Mouse (Mus musculus): ENCODE results near the gene Fbxo2. TPM values are rescaled to one million over a fixed set of nuclear protein-coding genes. Genes with fewer than 3 reads are reported as not detected.
"Not testable (repeated sequence)": the region's sequence is repeated elsewhere in the genome, so short reads cannot be mapped to it uniquely, and the experiment has no call there.

Fbxo2 gene
- polyA plus RNA-seq (2014; fragmentation: Nextera tagmentation; extraction: Ambion mirVana), result 5.4 and 7.9 TPM in 2 replicates

DNA sequence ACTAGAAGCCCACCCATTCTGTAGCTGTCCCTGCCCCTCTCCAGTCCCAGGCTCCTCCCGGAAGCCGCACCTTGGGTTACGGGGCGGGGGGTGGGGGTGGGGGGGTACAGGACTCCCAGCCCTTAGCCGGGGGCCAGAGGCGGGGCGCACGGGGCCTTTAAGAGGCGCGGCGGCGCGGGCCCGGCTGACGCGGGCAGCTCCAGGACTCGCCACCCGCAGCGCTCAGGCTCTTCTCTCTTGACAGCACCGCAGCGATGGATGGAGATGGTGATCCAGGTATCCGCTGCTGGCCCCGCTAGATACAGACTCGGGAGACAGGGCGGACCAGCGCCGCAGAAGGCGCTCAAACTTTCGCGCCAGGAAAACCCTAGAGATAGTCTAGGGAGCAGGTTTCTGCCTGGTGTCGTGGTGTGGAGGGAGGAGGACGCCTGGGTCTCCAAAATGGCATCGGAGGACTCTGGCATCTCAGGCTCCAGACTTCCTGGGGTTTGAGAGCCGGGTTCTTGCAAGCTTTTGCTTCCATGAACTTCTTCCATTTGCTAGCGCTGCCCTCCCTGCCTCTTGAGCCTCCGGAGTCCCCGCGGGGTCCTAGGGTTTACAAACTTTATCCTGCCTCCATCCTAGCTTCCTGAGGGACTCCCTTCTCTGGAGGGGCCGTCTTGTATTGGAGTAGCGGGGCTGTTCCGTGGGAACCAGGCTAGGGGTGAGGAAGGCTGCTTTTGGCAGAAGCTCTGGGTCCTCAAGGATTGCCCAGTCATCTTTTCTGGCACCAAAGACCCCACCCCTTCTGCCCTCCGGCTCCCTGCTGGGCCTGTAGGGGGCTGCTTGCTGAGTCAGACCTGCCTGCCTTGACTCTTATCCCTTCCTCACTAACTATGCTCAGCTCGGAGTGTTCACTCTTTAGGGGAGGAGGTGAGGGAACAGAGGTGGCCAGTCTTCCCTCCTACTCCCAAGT lies at the start of gene Fbxo2, which contains the start of gene Fbxo44:
Gene Fbxo2, plus strand, starts transcription at position 186 of the 955 bp plus-strand sequence.
Gene Fbxo44, minus strand, starts transcription at position 47 of the 955 bp plus-strand sequence.
- Histone ChIP-seq H3K27me3 (replicated peaks; ENCODE audit: control insufficient read depth, insufficient read depth, low read length) (peaks cover 55% of the 10 kb centered on the region), H3K9me3 (ENCODE audit: control insufficient read depth, low read length) (no peaks in the 10 kb centered on the region), H3K4me2 (ENCODE audit: low read depth, low read length) (peak within 1 kb of the TSS; percentile 99), H3K27ac (replicated peaks; ENCODE audit: low read depth, low read length) (no peak within 1 kb of the TSS; the same call in 1 of the 2 replicates), H3K9ac (ENCODE audit: low read depth, low read length) (peak within 1 kb of the TSS; percentile 75), H3K4me1 (ENCODE audit: control insufficient read depth, insufficient read depth, low read length) (peaks cover 6% of the 10 kb centered on the region; the same call in 1 of the 2 replicates), H3K36me3 (ENCODE audit: control insufficient read depth, insufficient read depth, low read length) (0 out of 2 replicates have a peak, but pooled peaks cover 2% of the 10 kb centered on the region), H3K4me3 (ENCODE audit: low read depth, low read length) (peak within 1 kb of the TSS; percentile 66)
- WGBS, result under 1% methylated on average over 39 of the region's 43 CpGs
- ATAC-seq (ENCODE audit: low read depth) (peak; percentile 70), DNase-seq (ENCODE audit: low spot score) (no peak)

DNA sequence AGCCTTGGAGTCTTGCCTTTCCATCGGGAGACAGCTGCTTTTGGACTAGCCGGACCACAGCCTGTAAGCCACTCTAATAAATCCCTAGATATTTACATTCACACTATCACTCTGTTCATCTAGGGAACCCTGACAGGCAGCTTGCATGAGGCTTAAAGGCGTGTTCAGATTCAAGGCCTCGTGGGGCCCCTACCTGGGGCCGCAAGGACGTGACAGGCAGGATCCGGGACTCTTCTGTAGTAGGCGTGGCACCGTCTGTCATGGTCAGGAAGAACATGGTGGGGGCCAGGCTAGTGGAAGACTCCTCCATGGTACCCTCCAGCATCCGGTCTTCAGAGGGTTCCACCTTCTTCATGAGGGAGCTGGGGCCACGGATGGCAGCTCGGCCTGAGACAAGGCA lies 47.9 kb upstream of the Fbxo2 start:
- WGBS, result 71% methylated on average over 12 of the region's 12 CpGs
- H3K9me3 ChIP-seq (ENCODE audit: control insufficient read depth, low read length), result no peaks in the 10 kb centered on the region

DNA sequence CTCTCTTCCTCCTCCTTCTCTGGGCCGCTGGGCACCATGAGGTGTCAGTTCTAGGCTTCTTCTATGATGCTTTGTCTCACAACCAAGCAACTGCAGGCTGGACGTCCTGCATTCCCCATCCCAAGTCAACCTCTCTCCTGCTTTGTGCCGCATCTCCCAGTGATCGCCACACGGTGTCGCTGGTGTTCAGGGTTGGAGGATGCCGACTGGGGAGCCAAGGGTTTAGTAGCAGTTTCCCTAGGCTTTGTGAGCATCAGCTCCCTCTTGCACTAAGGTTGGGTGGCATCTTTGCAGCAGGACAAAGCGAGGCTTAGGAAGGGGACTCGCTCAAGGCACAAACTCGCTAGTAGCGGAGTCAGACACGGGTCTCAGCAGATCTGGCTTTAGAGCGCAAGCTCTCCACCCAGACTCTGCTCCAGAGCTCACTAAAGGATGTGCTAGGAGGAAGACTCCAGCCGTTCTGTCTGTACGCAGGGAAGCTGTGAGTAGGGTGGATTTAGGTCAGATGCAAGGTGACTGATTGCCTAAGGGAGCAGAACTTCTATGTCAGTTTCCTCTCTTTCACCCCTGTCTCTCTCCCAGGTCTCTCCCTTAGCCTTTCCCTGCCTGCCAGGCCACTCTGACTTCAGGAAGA lies 45.5 kb upstream of the Fbxo2 start:
- WGBS, result 3% methylated on average over 15 of the region's 15 CpGs
- Histone ChIP-seq H3K4me2 (ENCODE audit: low read depth, low read length) (peak overlapping the region; percentile 26; the same call in 1 of the 2 replicates), H3K9ac (ENCODE audit: low read depth, low read length) (peak overlapping the region; percentile 43), H3K4me1 (ENCODE audit: control insufficient read depth, insufficient read depth, low read length) (no peaks in the 10 kb centered on the region), H3K4me3 (ENCODE audit: low read depth, low read length) (no peak overlapping the region), H3K36me3 (ENCODE audit: control insufficient read depth, insufficient read depth, low read length) (no peaks in the 10 kb centered on the region), H3K27ac (replicated peaks; ENCODE audit: low read depth, low read length) (no peak overlapping the region), H3K27me3 (replicated peaks; ENCODE audit: control insufficient read depth, insufficient read depth, low read length) (no peaks in the 10 kb centered on the region), H3K9me3 (ENCODE audit: control insufficient read depth, low read length) (no peaks in the 10 kb centered on the region)
- ATAC-seq (ENCODE audit: low read depth) (peak; percentile 86), DNase-seq (ENCODE audit: low spot score) (peak; percentile 81)

More for the DNA sequence above, 47.9 kb upstream of the Fbxo2 start:
- H3K4me1 ChIP-seq (ENCODE audit: control insufficient read depth, insufficient read depth, low read length), result no peaks in the 10 kb centered on the region
- DNase-seq (ENCODE audit: low spot score) (no peak), ATAC-seq (ENCODE audit: low read depth) (no peak)
- H3K9ac ChIP-seq (ENCODE audit: low read depth, low read length), result no peak overlapping the region
- no peak overlapping the region for H3K4me3 ChIP-seq (ENCODE audit: low read depth, low read length)
- no peaks in the 10 kb centered on the region for H3K36me3 ChIP-seq (ENCODE audit: control insufficient read depth, insufficient read depth, low read length)
- no peak overlapping the region for H3K27ac ChIP-seq (replicated peaks; ENCODE audit: low read depth, low read length)
- H3K4me2 ChIP-seq (ENCODE audit: low read depth, low read length), result no peak overlapping the region
- H3K27me3 ChIP-seq (replicated peaks; ENCODE audit: control insufficient read depth, insufficient read depth, low read length), result no peaks in the 10 kb centered on the region

DNA sequence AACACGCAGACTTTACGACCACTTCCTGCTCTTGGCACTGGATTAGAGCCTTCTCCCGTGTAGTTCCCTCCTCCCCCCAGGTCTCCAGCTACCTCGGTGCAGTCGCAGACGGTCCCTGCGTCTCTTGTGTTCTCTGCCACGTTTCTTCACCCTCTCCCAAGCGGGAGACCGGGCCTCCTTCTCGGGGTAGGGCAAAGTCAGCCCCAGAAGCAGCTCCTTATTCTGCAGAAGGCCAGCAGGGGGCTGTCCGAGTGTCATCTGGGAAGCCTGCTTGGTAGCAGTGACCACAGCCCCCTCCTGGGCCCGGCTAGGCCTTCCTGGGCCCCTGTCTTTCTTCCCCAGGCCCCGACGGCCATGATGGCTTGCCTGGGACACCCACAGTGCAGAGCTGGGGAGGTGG lies 45.0 kb upstream of the Fbxo2 start:
- Histone ChIP-seq H3K27ac (replicated peaks; ENCODE audit: low read depth, low read length) (no peak overlapping the region), H3K4me3 (ENCODE audit: low read depth, low read length) (no peak overlapping the region), H3K27me3 (replicated peaks; ENCODE audit: control insufficient read depth, insufficient read depth, low read length) (no peaks in the 10 kb centered on the region), H3K9me3 (ENCODE audit: control insufficient read depth, low read length) (no peaks in the 10 kb centered on the region), H3K9ac (ENCODE audit: low read depth, low read length) (peak overlapping the region; percentile 43), H3K36me3 (ENCODE audit: control insufficient read depth, insufficient read depth, low read length) (no peaks in the 10 kb centered on the region), H3K4me2 (ENCODE audit: low read depth, low read length) (peak overlapping the region; percentile 20; the same call in 1 of the 2 replicates), H3K4me1 (ENCODE audit: control insufficient read depth, insufficient read depth, low read length) (no peaks in the 10 kb centered on the region)
- 6% methylated on average over 15 of the region's 15 CpGs for WGBS
- DNase-seq (ENCODE audit: low spot score) (peak; percentile 43), ATAC-seq (ENCODE audit: low read depth) (peak; percentile 38; the same call in 1 of the 2 replicates)

DNA sequence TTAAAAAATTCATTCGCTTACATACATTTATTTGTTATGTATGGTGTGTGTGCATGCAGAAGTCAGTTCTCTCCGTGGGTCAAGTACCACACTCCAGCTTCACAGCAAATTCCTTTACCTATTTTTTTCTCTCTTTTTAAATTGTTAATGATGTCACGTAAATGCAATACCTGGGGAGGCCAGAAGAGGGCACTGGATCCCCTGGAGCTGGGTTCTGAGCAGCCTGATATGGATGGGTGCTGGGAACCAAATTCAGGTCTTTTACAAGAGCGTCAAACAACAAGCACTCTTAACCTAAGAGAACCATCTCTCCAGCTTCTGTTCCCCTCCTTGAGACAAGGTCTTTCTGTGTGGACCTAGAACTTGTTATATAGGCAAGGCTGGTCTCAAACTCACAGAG lies 43.8 kb upstream of the Fbxo2 start:
- ATAC-seq (ENCODE audit: low read depth), result no peak
- no peak for DNase-seq (ENCODE audit: low spot score)
- no peaks in the 10 kb centered on the region for H3K4me1 ChIP-seq (ENCODE audit: control insufficient read depth, insufficient read depth, low read length)
- no peak overlapping the region for H3K27ac ChIP-seq (replicated peaks; ENCODE audit: low read depth, low read length)
- 73% methylated on average over 4 of the region's 4 CpGs for WGBS
- H3K36me3 ChIP-seq (ENCODE audit: control insufficient read depth, insufficient read depth, low read length), result no peaks in the 10 kb centered on the region
- no peaks in the 10 kb centered on the region for H3K9me3 ChIP-seq (ENCODE audit: control insufficient read depth, low read length)
- H3K4me2 ChIP-seq (ENCODE audit: low read depth, low read length), result no peak overlapping the region
- H3K4me3 ChIP-seq (ENCODE audit: low read depth, low read length), result no peak overlapping the region
- no peak overlapping the region for H3K9ac ChIP-seq (ENCODE audit: low read depth, low read length)
- H3K27me3 ChIP-seq (replicated peaks; ENCODE audit: control insufficient read depth, insufficient read depth, low read length), result no peaks in the 10 kb centered on the region

DNA sequence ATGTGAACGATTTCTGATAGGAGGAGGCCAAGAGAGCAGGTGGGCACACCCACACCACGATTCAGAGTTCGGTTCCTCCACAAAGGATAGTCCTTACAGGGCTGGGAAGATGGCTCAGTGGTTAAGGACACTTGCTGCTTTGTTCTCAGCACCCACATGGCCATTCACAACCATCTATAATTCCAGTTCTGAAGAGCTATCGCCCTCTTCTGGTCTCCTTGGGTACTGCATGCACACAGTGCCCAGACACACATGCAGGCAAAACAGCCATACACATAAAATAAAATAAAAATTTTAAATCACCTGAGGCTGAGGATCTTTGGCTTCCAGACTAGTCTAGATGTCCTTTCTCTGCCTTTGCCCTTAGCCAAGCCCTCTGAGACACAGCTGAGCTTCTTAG lies 43.0 kb upstream of the Fbxo2 start:
- Histone ChIP-seq H3K9me3 (ENCODE audit: control insufficient read depth, low read length) (no peaks in the 10 kb centered on the region), H3K36me3 (ENCODE audit: control insufficient read depth, insufficient read depth, low read length) (no peaks in the 10 kb centered on the region), H3K4me3 (ENCODE audit: low read depth, low read length) (no peak overlapping the region), H3K27me3 (replicated peaks; ENCODE audit: control insufficient read depth, insufficient read depth, low read length) (no peaks in the 10 kb centered on the region), H3K9ac (ENCODE audit: low read depth, low read length) (no peak overlapping the region), H3K4me2 (ENCODE audit: low read depth, low read length) (no peak overlapping the region), H3K27ac (replicated peaks; ENCODE audit: low read depth, low read length) (no peak overlapping the region), H3K4me1 (ENCODE audit: control insufficient read depth, insufficient read depth, low read length) (no peaks in the 10 kb centered on the region)
- DNase-seq (ENCODE audit: low spot score) (no peak), ATAC-seq (ENCODE audit: low read depth) (no peak)
- WGBS, result 73% methylated on average over 4 of the region's 4 CpGs

DNA sequence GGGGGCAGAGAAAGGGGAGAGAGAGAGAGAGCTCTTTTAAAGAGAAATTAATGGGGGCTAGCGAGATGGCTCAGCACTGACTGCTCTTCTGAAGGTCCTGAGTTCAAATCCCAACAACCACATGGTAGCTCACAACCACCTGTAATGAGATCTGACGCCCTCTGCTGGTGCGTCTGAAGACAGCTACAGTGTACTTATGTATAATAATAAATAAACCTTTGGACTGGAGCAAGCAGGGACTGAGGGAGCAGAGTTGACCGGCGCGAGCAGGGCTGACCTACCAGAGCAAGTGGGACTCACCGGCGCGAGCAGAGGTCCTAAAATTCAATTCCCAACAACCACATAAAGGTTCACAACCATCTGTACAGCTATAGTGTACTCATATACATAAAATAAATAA lies 40.8 kb upstream of the Fbxo2 start:
- H3K9me3 ChIP-seq (ENCODE audit: control insufficient read depth, low read length); DNase-seq (ENCODE audit: low spot score); H3K4me1 ChIP-seq (ENCODE audit: control insufficient read depth, insufficient read depth, low read length); H3K36me3 ChIP-seq (ENCODE audit: control insufficient read depth, insufficient read depth, low read length); H3K9ac ChIP-seq (ENCODE audit: low read depth, low read length); H3K4me2 ChIP-seq (ENCODE audit: low read depth, low read length); H3K27ac ChIP-seq (replicated peaks; ENCODE audit: low read depth, low read length); H3K4me3 ChIP-seq (ENCODE audit: low read depth, low read length); H3K27me3 ChIP-seq (replicated peaks; ENCODE audit: control insufficient read depth, insufficient read depth, low read length); ATAC-seq (ENCODE audit: low read depth): not testable (repeated sequence)
- WGBS, result 89% methylated on average over 9 of the region's 9 CpGs

DNA sequence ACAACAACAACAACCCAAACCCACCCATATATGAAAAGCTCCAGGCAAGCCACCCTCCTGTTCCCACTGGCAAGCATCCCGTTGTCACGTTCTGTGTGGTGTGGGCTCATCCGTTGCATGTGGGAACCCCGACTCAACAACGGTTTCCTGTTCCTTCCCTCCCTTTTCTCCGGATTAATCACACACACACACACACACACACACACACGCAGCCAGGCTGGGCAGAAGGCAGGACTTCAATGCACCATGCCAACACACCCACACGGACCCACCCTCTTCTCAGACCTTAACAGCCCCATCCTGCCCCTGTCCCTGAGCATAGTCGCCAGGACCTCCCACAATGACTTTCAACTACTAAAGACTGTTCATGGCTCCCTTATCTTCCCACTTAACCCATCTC lies 39.9 kb upstream of the Fbxo2 start:
- DNase-seq (ENCODE audit: low spot score), result no peak
- no peak overlapping the region for H3K9ac ChIP-seq (ENCODE audit: low read depth, low read length)
- no peak overlapping the region for H3K4me2 ChIP-seq (ENCODE audit: low read depth, low read length)

More for the DNA sequence above, 39.9 kb upstream of the Fbxo2 start:
- no peak for ATAC-seq (ENCODE audit: low read depth)
- Histone ChIP-seq H3K9me3 (ENCODE audit: control insufficient read depth, low read length) (no peaks in the 10 kb centered on the region), H3K36me3 (ENCODE audit: control insufficient read depth, insufficient read depth, low read length) (no peaks in the 10 kb centered on the region), H3K4me1 (ENCODE audit: control insufficient read depth, insufficient read depth, low read length) (no peaks in the 10 kb centered on the region), H3K27ac (replicated peaks; ENCODE audit: low read depth, low read length) (no peak overlapping the region), H3K27me3 (replicated peaks; ENCODE audit: control insufficient read depth, insufficient read depth, low read length) (no peaks in the 10 kb centered on the region), H3K4me3 (ENCODE audit: low read depth, low read length) (no peak overlapping the region)
- WGBS, result 79% methylated on average over 9 of the region's 9 CpGs

All from embryonic facial prominence, embryonic 14.5 days (tissue).